Mouse (Mus musculus) CH12.LX (cell line): ENCODE data around the gene Fads2. TPM values are rescaled to one million over a fixed set of nuclear protein-coding genes. Genes with fewer than 3 reads are reported as not detected.

Experiments used
- DNase-seq: peaks from one replicate; pipeline ENCODE4 v3.0.0-alpha.2; 2013; ENCODE audit errors: extremely low read depth
- H3K27ac ChIP-seq: 2 replicates; pipeline ENCODE4 v1.5.1; 2012; ENCODE audit warnings: low read depth, mild to moderate bottlenecking, control low read depth, moderate library complexity; ENCODE audit not compliant: insufficient read depth
- H3K27me3 ChIP-seq: replicated peaks from 2 replicates; pipeline ENCODE3; 2012; ENCODE audit warnings: inconsistent platforms
- H3K36me3 ChIP-seq, 2 experiments: replicated peaks in 1 of 2; 2 replicates each; pipeline versions ENCODE3 to v1.6.1; 2012; ENCODE audit warnings: inconsistent platforms in 1 of 2, low read length in 1 of 2, mild to moderate bottlenecking in 1 of 2, mixed read lengths in 1 of 2, moderate library complexity in 1 of 2; ENCODE audit not compliant: control insufficient read depth in 1 of 2, insufficient read depth in 1 of 2
- H3K4me1 ChIP-seq, 2 experiments: 2 replicates each; pipeline ENCODE4 v1.6.1; 2012; ENCODE audit warnings: inconsistent platforms in 1 of 2, moderate library complexity in 1 of 2; ENCODE audit not compliant: insufficient read depth in 2 of 2, control insufficient read depth in 1 of 2
- H3K4me2 ChIP-seq: 2 replicates; pipeline ENCODE4 v1.6.1; 2012; ENCODE audit warnings: low read depth, mild to moderate bottlenecking, control low read depth; ENCODE audit not compliant: poor library complexity, insufficient read depth, severe bottlenecking
- H3K4me3 ChIP-seq, 3 experiments: fragments of 150-350 bp in 1 of 3; sonication (generic) in 1 of 3; replicated peaks in 1 of 3; 2 replicates each; pipeline versions ENCODE3 to v1.5.1; 2011 to 2012; ENCODE audit warnings: low read depth in 2 of 3, low read length in 2 of 3, mild to moderate bottlenecking in 2 of 3, moderate library complexity in 2 of 3, control low read depth in 1 of 3, improper control_type of control experiment in 1 of 3, inconsistent platforms in 1 of 3, mixed read lengths in 1 of 3; ENCODE audit not compliant: poor library complexity in 1 of 3
- H3K79me2 ChIP-seq: replicated peaks from 2 replicates; pipeline ENCODE4 v1.6.1; 2012; ENCODE audit warnings: mild to moderate bottlenecking, moderate library complexity; ENCODE audit not compliant: control insufficient read depth, poor library complexity, insufficient read depth, severe bottlenecking; ENCODE audit errors: extremely low read depth
- H3K9ac ChIP-seq: 2 replicates; pipeline ENCODE4 v1.6.1; 2012; ENCODE audit warnings: low read depth, mild to moderate bottlenecking, control low read depth, moderate library complexity; ENCODE audit not compliant: insufficient read depth
- H3K9me3 ChIP-seq: replicated peaks from 2 replicates; pipeline ENCODE3; 2012; ENCODE audit warnings: low read length, inconsistent platforms, mixed read lengths
- BHLHE40 ChIP-seq: IDR thresholded peaks from 2 replicates; pipeline ENCODE4 v1.6.1; 2011; ENCODE audit warnings: mild to moderate bottlenecking, low read depth, low read length, improper control_type of control experiment
- CHD1 ChIP-seq: IDR thresholded peaks from 2 replicates; pipeline ENCODE4 v1.6.1; 2012; ENCODE audit warnings: low read depth, low read length, improper control_type of control experiment, inconsistent platforms
- CHD2 ChIP-seq: IDR thresholded peaks from 2 replicates; pipeline ENCODE4 v1.6.1; 2011; ENCODE audit warnings: low read length, improper control_type of control experiment
- CTCF ChIP-seq, 2 experiments: IDR thresholded peaks in 1 of 2; conservative IDR thresholded peaks in 1 of 2; 2 replicates each; pipeline ENCODE4 v1.5.1; 2011 to 2012; ENCODE audit warnings: low read depth in 2 of 2, low read length in 2 of 2, improper control_type of control experiment in 1 of 2, inconsistent platforms in 1 of 2, mild to moderate bottlenecking in 1 of 2, moderate library complexity in 1 of 2
- E2F4 ChIP-seq: IDR thresholded peaks from 2 replicates; pipeline ENCODE4 v1.6.1; 2011; ENCODE audit warnings: low read depth, low read length, improper control_type of control experiment; ENCODE audit not compliant: insufficient replicate concordance
- ELF1 ChIP-seq: IDR thresholded peaks from 2 replicates; pipeline ENCODE4 v1.6.1; 2014; ENCODE audit warnings: low read depth, mild to moderate bottlenecking, inconsistent platforms, low read length, improper control_type of control experiment
- EP300 ChIP-seq: IDR thresholded peaks from 2 replicates; pipeline ENCODE4 v1.6.1; 2011; ENCODE audit warnings: low read length, improper control_type of control experiment
- IRF4 ChIP-seq: IDR thresholded peaks from 2 replicates; pipeline ENCODE4 v1.6.1; 2014; ENCODE audit warnings: low read depth, mild to moderate bottlenecking, inconsistent platforms, low read length, improper control_type of control experiment
- JUN ChIP-seq: IDR thresholded peaks from 2 replicates; pipeline ENCODE4 v1.6.1; 2011; ENCODE audit warnings: low read depth, mild to moderate bottlenecking, low read length, improper control_type of control experiment, moderate library complexity; ENCODE audit not compliant: insufficient read depth
- MAX ChIP-seq: IDR thresholded peaks from 2 replicates; pipeline ENCODE4 v1.6.1; 2011; ENCODE audit warnings: low read length, improper control_type of control experiment
- MAZ ChIP-seq: IDR thresholded peaks from 2 replicates; pipeline ENCODE4 v1.6.1; 2012; ENCODE audit warnings: low read depth, mild to moderate bottlenecking, inconsistent platforms, low read length, improper control_type of control experiment, moderate library complexity
- MEF2A ChIP-seq: IDR thresholded peaks from 2 replicates; pipeline ENCODE4 v1.6.1; 2014; ENCODE audit warnings: low read depth, mild to moderate bottlenecking, inconsistent platforms, low read length, improper control_type of control experiment, borderline replicate concordance
- MYC ChIP-seq: IDR thresholded peaks from 2 replicates; pipeline ENCODE4 v1.6.1; 2011; ENCODE audit warnings: low read depth, mild to moderate bottlenecking, improper control_type of control experiment, low read length
- POLR2A ChIP-seq: IDR thresholded peaks from 2 replicates; pipeline ENCODE4 v1.6.1; 2011; ENCODE audit warnings: low read depth, mild to moderate bottlenecking, improper control_type of control experiment, low read length
- POLR2AphosphoS2 ChIP-seq: IDR thresholded peaks from 2 replicates; pipeline ENCODE4 v1.6.1; 2011; ENCODE audit warnings: low read depth, low read length, improper control_type of control experiment
- RAD21 ChIP-seq: IDR thresholded peaks from 2 replicates; pipeline ENCODE4 v1.6.1; 2011; ENCODE audit warnings: low read depth, mild to moderate bottlenecking, low read length, improper control_type of control experiment, moderate library complexity
- RCOR1 ChIP-seq: conservative IDR thresholded peaks from 2 replicates; pipeline ENCODE4 v1.6.1; 2012; ENCODE audit warnings: low read depth, mild to moderate bottlenecking, inconsistent platforms, low read length, improper control_type of control experiment
- SIN3A ChIP-seq: IDR thresholded peaks from 2 replicates; pipeline ENCODE4 v1.6.1; 2012; ENCODE audit warnings: low read length, improper control_type of control experiment, inconsistent platforms
- SMC3 ChIP-seq: IDR thresholded peaks from 2 replicates; pipeline ENCODE4 v1.6.1; 2011; ENCODE audit warnings: low read depth, low read length, improper control_type of control experiment
- TBP ChIP-seq: conservative IDR thresholded peaks from 2 replicates; pipeline ENCODE4 v1.6.1; 2011; ENCODE audit warnings: low read depth, low read length, improper control_type of control experiment
- ZC3H11A ChIP-seq: IDR thresholded peaks from 2 replicates; pipeline ENCODE4 v1.6.1; 2012; ENCODE audit warnings: low read depth, mild to moderate bottlenecking, inconsistent platforms, low read length, improper control_type of control experiment
- ZKSCAN1 ChIP-seq: IDR thresholded peaks from 2 replicates; pipeline ENCODE4 v1.6.1; 2012; ENCODE audit warnings: low read depth, inconsistent platforms, low read length, improper control_type of control experiment, borderline replicate concordance
- dilution Hi-C: fragments of 300-500 bp; cut with MboI; formaldehyde crosslinking; loops from 2 replicates; pipeline ENCODE4 v1.14.3; 2020; ENCODE audit warnings: low sequenced_read_pairs; ENCODE audit not compliant: extremely low pct_unique_long_range_greater_than_20kb, extremely low pct_ligation_motif_present
- in situ Hi-C: fragments of 300-500 bp; cut with MboI; formaldehyde crosslinking; loops from 3 replicates; pipeline ENCODE4 v1.14.3; 2019; ENCODE audit warnings: low sequenced_read_pairs, low pct_ligation_motif_present, low pct_unique_long_range_greater_than_20kb, mixed read lengths
- polyA plus RNA-seq: library from polyadenylated mRNA; unstranded; fragments of >175 nt; gene quantifications from 2 replicates; pipeline ENCODE4 v1.2.1, GENCODE M21; 2012; ENCODE audit warnings: low read depth; ENCODE audit not compliant: insufficient read length
- total RNA-seq, 2 experiments: library from RNA; depleted of rRNA; stranded (reverse); fragments of 300-350 nt in 1 of 2; fragments of >200 nt in 1 of 2; gene quantifications; 2 replicates each; pipeline ENCODE4 v1.2.3; 2012 to 2014

The Fads2 gene
- total and polyA plus RNA-seq, 3 experiments: 1.7 to 8.1 (median 1.8) TPM

- DNase-seq: no peak
- Histone ChIP-seq H3K79me2 (no peaks in the 10 kb centered on the region), H3K4me1 (peaks cover 7 to 53% of the 10 kb centered on the region in 2 experiments), H3K27ac (no peak overlapping the region), H3K4me3 (no peak overlapping the region), H3K9ac (no peak overlapping the region)
- in situ Hi-C loops: no loop called here
- TF ChIP-seq MYC: no peak
- no peak for TF ChIP-seq CHD1
- TF ChIP-seq EP300: no peak
- TF ChIP-seq MAX: no peak
- no peak for TF ChIP-seq MEF2A
- no peak for TF ChIP-seq MAZ
- TF ChIP-seq POLR2AphosphoS2: no peak
- TF ChIP-seq RCOR1: no peak
- TF ChIP-seq IRF4: no peak
- no peak for TF ChIP-seq BHLHE40
- TF ChIP-seq TBP: no peak
- TF ChIP-seq CHD2: no peak
- no peak for TF ChIP-seq ELF1
- no peak for TF ChIP-seq E2F4
- TF ChIP-seq POLR2A: no peak
- TF ChIP-seq JUN: no peak
- TF ChIP-seq ZC3H11A: no peak
- TF ChIP-seq SIN3A: no peak
- TF ChIP-seq, all 38 proteins: peak for 0
- H3K4me2 ChIP-seq: no peak overlapping the region
- dilution Hi-C loops: no loop called here
- no peaks in the 10 kb centered on the region for H3K9me3 ChIP-seq
- no peaks in the 10 kb centered on the region for H3K36me3 ChIP-seq
- H3K27me3 ChIP-seq: peaks cover 2% of the 10 kb centered on the region
Measured at GRCm38 (mm10) chr19:10060783-10061590, 40.6 kb downstream of the Fads2 start.

- H3K36me3 ChIP-seq: no peaks in the 10 kb centered on the region
- in situ Hi-C loops (no loop called here), dilution Hi-C loops (no loop called here)
- H3K4me2 ChIP-seq: no peak overlapping the region
- no peak overlapping the region for H3K4me3 ChIP-seq
- H3K9me3 ChIP-seq: no peaks in the 10 kb centered on the region
- peaks cover 4 to 44% of the 10 kb centered on the region in 2 experiments for H3K4me1 ChIP-seq
- no peaks in the 10 kb centered on the region for H3K79me2 ChIP-seq
- peaks cover 2% of the 10 kb centered on the region for H3K27me3 ChIP-seq
- TF ChIP-seq ZKSCAN1 (no peak), MYC (peak; percentile 46; the same call in 1 of the 2 replicates), CTCF (conservative IDR thresholded peaks at IDR 0.05 in 1 of 2, IDR thresholded peaks at IDR 0.05 in 1 of 2; ENCODE audit: low read depth in 2 of 2, low read length in 2 of 2) (peak; percentile 71 to 85), IRF4 (no peak), SIN3A (no peak), RAD21 (peak; percentile 44), SMC3 (peak; percentile 27; the same call in 1 of the 2 replicates), EP300 (no peak), MAZ (no peak), MAX (peak; percentile 58; the same call in 1 of the 2 replicates), POLR2A (no peak)
- H3K27ac ChIP-seq: no peak overlapping the region
- DNase-seq: peak; percentile 45
- no peak overlapping the region for H3K9ac ChIP-seq
Measured at GRCm38 (mm10) chr19:10059911-10060567, 41.5 kb downstream of the Fads2 start.
